Mouse (Mus musculus) right cerebral cortex, postnatal 10 days (tissue): ENCODE data around the gene Tsen34.
"Not testable (repeated sequence)": the region's sequence is repeated elsewhere in the genome, so short reads cannot be mapped to it uniquely, and the experiment has no call there.

Experiments used
- DNase-seq, 2 experiments: peaks; one replicate each; pipeline ENCODE4 v3.0.0; 2021; ENCODE audit warnings: low spot score in 2 of 2

Tsen34 gene

GRCm38 (mm10) chr7:3685400-3686187 is 7.1 kb upstream of the Tsen34 start:
- DNase-seq = no peak

DNA sequence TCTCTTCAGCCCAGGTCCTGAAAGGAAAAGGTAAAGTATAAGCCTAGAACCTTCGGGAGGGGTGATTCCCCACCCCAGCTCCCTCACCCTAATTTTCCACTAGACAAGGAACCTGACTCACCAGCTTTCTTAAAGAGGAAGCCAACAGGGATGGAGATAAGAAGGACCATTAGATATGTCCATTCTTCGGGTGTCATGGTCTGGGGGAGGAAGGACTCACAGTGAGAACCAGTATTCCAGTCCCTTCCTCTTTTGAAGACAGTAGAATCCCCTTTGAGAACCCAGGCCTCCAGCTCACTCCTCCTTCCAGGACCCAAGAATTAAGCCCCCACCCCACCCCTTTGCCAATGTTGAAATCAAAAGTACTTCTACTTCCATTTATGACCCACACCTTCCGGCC is 744 bp upstream of the Tsen34 start:
- no peak for DNase-seq

DNA sequence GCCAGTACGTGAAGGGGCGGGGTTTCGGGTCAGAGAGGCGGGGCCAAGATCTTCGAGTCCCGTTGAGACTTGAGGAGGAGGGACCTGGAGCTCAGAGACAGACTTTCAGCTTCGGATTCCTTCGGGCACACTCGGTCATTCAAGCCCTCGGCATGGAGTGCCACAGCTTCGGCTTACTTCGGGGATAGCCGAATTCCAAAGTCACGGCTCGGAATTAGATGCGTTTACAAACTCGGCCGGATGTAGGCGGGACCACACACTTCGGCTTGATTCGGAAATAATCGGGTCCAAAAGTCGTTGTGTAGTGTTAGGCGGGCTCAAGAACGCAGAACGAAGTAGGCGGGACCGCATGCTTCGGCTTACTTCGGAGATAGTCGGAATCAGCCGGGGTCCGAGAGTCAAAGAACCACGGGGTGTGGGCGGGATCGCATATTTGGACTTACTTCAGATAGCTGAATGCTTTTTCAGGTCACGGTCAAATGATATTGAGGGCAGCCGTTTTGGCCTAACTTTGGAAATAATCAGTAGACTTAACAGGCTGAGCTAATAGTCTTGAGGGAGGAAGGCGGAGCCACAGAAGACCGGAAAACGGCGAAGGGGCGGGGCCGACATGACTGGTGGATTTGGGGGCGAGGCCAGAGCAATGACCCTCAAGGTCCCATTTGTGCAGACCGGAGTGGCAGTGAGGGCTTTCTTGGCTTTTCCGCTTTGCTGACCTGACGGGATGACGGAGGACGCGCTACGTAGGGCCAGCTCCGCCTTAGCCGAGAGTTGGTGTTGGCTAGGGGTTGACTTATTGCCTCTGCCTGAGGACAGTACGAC is 535 bp downstream of the Tsen34 start, which contains the start of gene Mboat7:
Mboat7 (minus strand) TSS at position 537 of the 822 bp plus-strand sequence.
- DNase-seq = peak; percentile 99

GRCm38 (mm10) chr7:3693809-3694075 is 1.1 kb downstream of the Tsen34 start:
- no peak for DNase-seq

GRCm38 (mm10) chr7:3694076-3694948 is 1.6 kb downstream of the Tsen34 start:
- DNase-seq = peak; percentile 79 to 88

DNA sequence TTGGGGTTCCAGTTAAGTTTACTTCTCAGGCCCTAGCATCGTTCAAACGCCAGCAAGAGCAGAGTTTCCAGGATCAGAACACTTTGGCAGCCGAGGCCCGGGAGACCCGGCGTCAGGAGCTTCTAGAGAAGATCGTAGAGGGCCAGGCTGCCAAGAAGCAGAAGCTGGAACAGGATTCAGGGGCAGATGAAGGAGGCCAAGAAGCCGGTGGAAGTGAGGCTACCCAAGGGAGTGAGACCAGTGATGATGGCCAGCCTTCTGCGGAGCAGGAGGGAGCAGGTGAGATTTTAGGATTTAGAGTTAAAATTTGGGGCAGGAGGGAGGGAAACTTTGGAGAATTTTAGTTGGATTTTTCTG is 2.3 kb downstream of the Tsen34 start:
- DNase-seq = peak in 1 of 2 experiments; percentile 49

- DNase-seq = no peak
These were observed 5.8 kb downstream of the Tsen34 start for GRCm38 (mm10) chr7:3698471-3698870.

GRCm38 (mm10) chr7:3703148-3703878 is 10.7 kb downstream of the Tsen34 start:
- DNase-seq = no peak

GRCm38 (mm10) chr7:3703879-3704441 is 11.3 kb downstream of the Tsen34 start, which contains the start of gene Rps9:
Gene Rps9 (plus strand): TSS chr7:3703993.
- DNase-seq = peak; percentile 98 to 99

DNA sequence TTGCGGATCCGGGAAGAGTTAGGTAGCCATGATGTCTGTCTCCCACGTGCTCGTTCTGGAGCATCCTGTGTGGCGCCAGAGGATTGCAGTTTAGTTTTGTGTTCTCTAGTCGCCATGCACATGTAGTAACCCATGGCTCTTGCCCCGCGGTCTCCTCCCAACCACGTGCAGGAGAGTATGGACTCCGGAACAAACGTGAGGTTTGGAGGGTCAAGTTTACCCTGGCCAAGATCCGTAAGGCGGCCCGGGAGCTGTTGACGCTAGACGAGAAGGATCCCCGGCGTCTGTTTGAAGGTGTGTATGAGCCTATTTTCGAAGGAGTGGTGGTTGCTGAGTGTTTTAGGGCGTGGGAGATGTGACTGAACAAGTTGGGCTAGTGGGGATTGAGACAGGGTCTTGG is 11.8 kb downstream of the Tsen34 start:
- no peak for DNase-seq

DNA sequence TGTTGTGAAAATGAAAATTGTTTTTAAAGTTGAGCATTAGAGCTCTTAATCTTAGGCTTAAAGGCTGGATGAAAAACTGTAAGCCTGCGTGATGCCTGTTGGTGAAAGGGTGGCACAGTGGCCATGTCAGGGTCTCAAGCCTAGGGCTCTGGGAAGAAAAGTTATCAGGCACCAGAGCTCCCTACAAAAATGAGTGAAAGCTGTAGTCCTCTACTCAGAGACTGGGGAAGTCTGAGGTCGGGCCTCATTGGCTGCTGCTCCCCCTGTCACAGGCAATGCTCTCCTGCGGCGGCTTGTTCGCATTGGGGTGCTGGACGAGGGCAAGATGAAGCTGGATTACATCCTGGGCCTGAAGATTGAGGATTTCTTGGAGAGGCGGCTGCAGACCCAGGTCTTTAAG is 12.8 kb downstream of the Tsen34 start:
- peak; percentile 37 to 38 for DNase-seq

DNA sequence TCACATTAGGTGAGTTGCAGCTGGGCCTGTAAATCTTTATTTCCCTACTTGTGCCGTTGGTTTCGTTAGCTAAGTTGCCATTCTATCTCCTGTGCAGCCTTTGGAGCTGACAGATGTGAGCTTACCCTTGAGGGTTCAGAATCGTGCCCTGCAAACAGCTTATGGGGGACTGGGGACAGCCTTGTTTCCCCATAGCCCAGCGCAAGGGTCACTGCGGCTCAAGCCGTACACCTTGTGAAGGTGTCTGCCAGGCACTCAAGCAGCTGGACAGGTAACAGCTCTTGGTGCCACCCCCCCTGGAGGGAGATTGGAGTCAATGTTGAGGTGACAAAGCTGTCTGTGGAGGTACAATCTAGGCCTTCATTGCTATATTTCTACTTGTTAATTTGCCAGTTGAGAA is 13.2 kb downstream of the Tsen34 start:
- DNase-seq = no peak

DNA sequence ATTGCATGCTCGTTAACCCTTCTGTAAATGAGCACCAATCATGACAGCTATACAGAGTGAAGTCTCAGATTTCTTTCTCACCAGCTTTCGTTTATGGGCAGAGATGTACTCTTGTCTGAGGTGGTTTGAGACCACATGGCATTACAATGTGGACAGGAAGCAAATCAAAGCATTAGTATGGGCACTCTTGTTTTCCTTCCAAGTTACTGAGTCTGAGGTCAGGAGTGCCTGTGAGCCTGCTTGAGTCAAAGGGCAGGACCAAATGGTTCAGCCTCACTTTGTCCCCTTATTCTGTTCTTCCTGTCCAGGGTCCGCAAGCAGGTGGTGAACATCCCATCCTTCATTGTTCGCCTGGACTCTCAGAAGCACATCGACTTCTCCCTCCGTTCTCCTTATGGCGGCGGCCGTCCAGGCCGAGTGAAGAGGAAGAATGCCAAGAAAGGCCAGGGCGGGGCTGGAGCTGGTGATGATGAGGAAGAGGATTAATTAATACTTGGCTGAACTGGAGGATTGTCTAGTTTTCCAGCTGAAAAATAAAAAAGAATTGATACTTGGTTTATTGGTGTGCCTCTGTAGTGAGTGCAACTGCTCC is 13.8 kb downstream of the Tsen34 start:
- no peak for DNase-seq

DNA sequence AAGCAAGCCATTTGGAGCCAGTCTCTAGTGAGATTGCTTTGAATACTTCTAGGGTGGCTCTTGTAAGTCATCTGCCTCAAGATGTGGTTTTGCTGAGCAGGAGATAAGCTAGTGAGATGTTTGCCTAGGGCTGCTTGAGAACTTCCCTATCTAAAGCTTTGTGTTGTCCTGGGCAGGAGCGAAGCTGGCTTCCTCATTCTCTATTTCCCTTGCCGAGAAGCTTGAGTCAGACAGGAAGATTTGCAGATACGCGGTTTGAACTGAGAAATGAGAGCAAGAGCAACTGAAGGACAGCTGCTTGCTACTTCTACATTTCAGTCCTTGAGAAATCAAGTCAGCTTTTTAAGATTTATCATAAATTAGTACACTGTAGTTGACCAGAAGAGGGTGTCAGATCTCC is 14.4 kb downstream of the Tsen34 start:
- DNase-seq = peak in 1 of 2 experiments; percentile 44

GRCm38 (mm10) chr7:3707568-3708413 is 15.1 kb downstream of the Tsen34 start:
- no peak for DNase-seq

DNA sequence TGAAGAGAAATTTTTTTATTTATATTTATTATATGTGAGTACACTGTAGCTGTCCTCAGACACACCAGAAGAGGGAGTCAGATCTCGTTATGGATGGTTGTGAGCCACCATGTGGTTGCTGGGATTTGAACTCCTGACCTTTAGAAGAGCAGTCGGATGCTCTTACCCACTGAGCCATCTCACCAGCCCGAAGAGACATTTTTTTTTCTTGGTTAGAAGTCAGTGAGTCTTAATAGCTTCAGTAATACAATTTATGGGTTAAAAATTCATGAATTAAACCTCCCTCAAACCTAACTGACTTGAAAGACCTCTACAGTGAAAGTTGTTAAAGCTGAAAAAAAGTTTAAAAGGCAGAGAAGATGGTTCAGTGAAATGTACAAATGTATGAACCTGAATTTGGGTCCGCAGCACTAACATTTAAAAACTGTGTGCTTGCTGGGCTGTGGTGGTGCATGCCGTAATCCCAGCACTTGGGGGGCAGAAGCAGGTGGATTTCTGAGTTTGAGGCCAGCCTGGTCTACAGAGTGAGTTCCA is 15.9 kb downstream of the Tsen34 start:
- not testable (repeated sequence) for DNase-seq

DNA sequence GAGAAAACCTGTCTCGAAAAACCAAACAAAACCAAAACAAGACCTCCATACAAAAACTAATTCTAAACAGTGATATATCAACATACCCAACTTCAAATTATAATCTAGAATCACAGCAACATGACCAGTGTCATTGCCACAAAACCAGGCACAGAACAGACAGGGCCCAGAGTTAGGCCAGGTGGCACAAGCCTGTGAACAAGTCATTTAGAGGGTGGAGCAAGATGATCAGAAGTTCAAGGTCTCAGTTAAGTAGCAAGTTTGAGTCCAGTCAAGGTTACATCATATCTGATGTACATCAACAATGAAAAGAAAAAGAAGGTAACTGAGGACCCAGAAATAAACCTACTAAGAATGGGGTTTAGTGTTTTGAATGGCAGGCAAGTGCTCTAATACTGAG is 16.3 kb downstream of the Tsen34 start:
- DNase-seq = no peak

DNA sequence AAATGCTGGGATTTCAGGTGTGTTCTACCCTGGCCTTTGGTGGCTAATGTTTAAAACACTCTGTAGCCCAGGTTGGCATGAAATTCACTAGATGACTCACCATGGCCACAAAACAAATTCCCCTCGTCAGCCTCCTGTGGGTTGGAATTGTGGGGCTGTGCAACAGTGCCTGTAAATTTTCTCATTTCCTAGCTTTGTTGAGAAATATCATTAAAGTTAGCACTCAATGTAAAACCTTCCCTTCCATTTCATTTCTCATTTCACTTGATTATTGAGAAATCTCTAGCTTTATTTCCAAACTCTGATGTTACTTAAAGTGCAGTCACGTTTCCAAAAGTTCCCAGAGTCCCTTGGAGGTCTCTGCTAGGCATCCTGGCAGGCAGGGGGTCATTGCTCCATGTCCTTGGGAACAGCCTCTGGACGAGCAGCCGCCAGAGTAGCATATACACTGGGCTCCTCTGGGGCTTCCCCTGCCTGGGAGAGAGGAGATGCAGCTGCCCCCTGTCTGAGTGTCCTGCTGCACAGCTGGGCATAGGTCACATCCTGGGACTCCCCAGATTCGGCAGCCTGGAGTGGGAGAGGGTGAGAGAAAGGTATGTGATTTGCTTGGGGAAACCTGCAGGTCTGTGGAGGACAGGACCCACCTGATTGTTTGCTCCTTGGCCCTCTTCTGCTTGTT is 19.7 kb downstream of the Tsen34 start:
- peak in 1 of 2 experiments; percentile 20 for DNase-seq

GRCm38 (mm10) chr7:3715249-3715648 is 22.6 kb downstream of the Tsen34 start:
- DNase-seq = peak in 1 of 2 experiments; percentile 19
